Mouse (Mus musculus): ENCODE results near the gene Ugt1a1. TPM values are rescaled to one million over a fixed set of nuclear protein-coding genes. Genes with fewer than 3 reads are reported as not detected.

Ugt1a1 gene
- polyA plus RNA-seq, 1 experiment = not detected

- no peak for TF ChIP-seq TAL1 (IDR thresholded peaks at IDR 0.05; ENCODE audit: low read length)
- no peak for TF ChIP-seq GATA1 (IDR thresholded peaks at IDR 0.05; ENCODE audit: low read length)
- Histone ChIP-seq H3K27me3 (ENCODE audit: control insufficient read depth) (peaks cover 2% of the 10 kb centered on the region; the same call in 1 of the 2 replicates), H3K4me3 (replicated peaks) (no peak overlapping the region), H3K36me3 (ENCODE audit: control insufficient read depth) (no peaks in the 10 kb centered on the region), H3K4me1 (ENCODE audit: control insufficient read depth) (no peaks in the 10 kb centered on the region), H3K9me3 (ENCODE audit: control insufficient read depth, low read length) (peaks cover 71% of the 10 kb centered on the region)
Measured at GRCm38 (mm10) chr1:88248658-88249057, 36.9 kb downstream of the Ugt1a1 start.

GRCm38 (mm10) chr1:88249596-88249995 lies 37.8 kb downstream of the Ugt1a1 start:
- Histone ChIP-seq H3K4me3 (replicated peaks) (no peak overlapping the region), H3K36me3 (ENCODE audit: control insufficient read depth) (no peaks in the 10 kb centered on the region), H3K9me3 (ENCODE audit: control insufficient read depth, low read length) (peaks cover 65% of the 10 kb centered on the region), H3K4me1 (ENCODE audit: control insufficient read depth) (no peaks in the 10 kb centered on the region), H3K27me3 (ENCODE audit: control insufficient read depth) (peaks cover 2% of the 10 kb centered on the region; the same call in 1 of the 2 replicates)
- TF ChIP-seq TAL1 (IDR thresholded peaks at IDR 0.05; ENCODE audit: low read length) (no peak), GATA1 (IDR thresholded peaks at IDR 0.05; ENCODE audit: low read length) (no peak)

GRCm38 (mm10) chr1:88250023-88250422 lies 38.3 kb downstream of the Ugt1a1 start:
- Histone ChIP-seq H3K9me3 (ENCODE audit: control insufficient read depth, low read length) (peaks cover 66% of the 10 kb centered on the region), H3K27me3 (ENCODE audit: control insufficient read depth) (peaks cover 2% of the 10 kb centered on the region; the same call in 1 of the 2 replicates)

GRCm38 (mm10) chr1:88253106-88253505 lies 41.3 kb downstream of the Ugt1a1 start:
- H3K27me3 ChIP-seq (ENCODE audit: control insufficient read depth) = 0 out of 2 replicates have a peak, but pooled peaks cover 2% of the 10 kb centered on the region
- no peak for TF ChIP-seq TAL1 (IDR thresholded peaks at IDR 0.05; ENCODE audit: low read length)
- TF ChIP-seq GATA1 (IDR thresholded peaks at IDR 0.05; ENCODE audit: low read length) = no peak
- H3K36me3 ChIP-seq (ENCODE audit: control insufficient read depth) = no peaks in the 10 kb centered on the region
- no peak overlapping the region for H3K4me3 ChIP-seq (replicated peaks)
- H3K4me1 ChIP-seq (ENCODE audit: control insufficient read depth) = no peaks in the 10 kb centered on the region
- H3K9me3 ChIP-seq (ENCODE audit: control insufficient read depth, low read length) = peaks cover 60% of the 10 kb centered on the region

More at GRCm38 (mm10) chr1:88250023-88250422, 38.3 kb downstream of the Ugt1a1 start:
- TF ChIP-seq TAL1 (IDR thresholded peaks at IDR 0.05; ENCODE audit: low read length) (no peak), GATA1 (IDR thresholded peaks at IDR 0.05; ENCODE audit: low read length) (no peak)
- Histone ChIP-seq H3K4me3 (replicated peaks) (no peak overlapping the region), H3K36me3 (ENCODE audit: control insufficient read depth) (no peaks in the 10 kb centered on the region), H3K4me1 (ENCODE audit: control insufficient read depth) (no peaks in the 10 kb centered on the region)

GRCm38 (mm10) chr1:88253540-88253939 lies 41.8 kb downstream of the Ugt1a1 start:
- Histone ChIP-seq H3K36me3 (ENCODE audit: control insufficient read depth) (no peaks in the 10 kb centered on the region), H3K9me3 (ENCODE audit: control insufficient read depth, low read length) (peaks cover 55% of the 10 kb centered on the region), H3K27me3 (ENCODE audit: control insufficient read depth) (0 out of 2 replicates have a peak, but pooled peaks cover 2% of the 10 kb centered on the region), H3K4me3 (replicated peaks) (no peak overlapping the region), H3K4me1 (ENCODE audit: control insufficient read depth) (no peaks in the 10 kb centered on the region)
- TF ChIP-seq GATA1 (IDR thresholded peaks at IDR 0.05; ENCODE audit: low read length) = no peak
- TF ChIP-seq TAL1 (IDR thresholded peaks at IDR 0.05; ENCODE audit: low read length) = no peak

GRCm38 (mm10) chr1:88254793-88255465 lies 43.2 kb downstream of the Ugt1a1 start:
- Histone ChIP-seq H3K4me3 (replicated peaks) (no peak overlapping the region), H3K4me1 (ENCODE audit: control insufficient read depth) (peaks cover 7% of the 10 kb centered on the region), H3K36me3 (ENCODE audit: control insufficient read depth) (peaks cover 8% of the 10 kb centered on the region), H3K9me3 (ENCODE audit: control insufficient read depth, low read length) (peaks cover 42% of the 10 kb centered on the region), H3K27me3 (ENCODE audit: control insufficient read depth) (0 out of 2 replicates have a peak, but pooled peaks cover 2% of the 10 kb centered on the region)
- TF ChIP-seq GATA1 (IDR thresholded peaks at IDR 0.05; ENCODE audit: low read length) (no peak), TAL1 (IDR thresholded peaks at IDR 0.05; ENCODE audit: low read length) (no peak)

GRCm38 (mm10) chr1:88255466-88255857 lies 43.7 kb downstream of the Ugt1a1 start:
- peaks cover 14% of the 10 kb centered on the region for H3K36me3 ChIP-seq (ENCODE audit: control insufficient read depth)
- peaks cover 37% of the 10 kb centered on the region for H3K9me3 ChIP-seq (ENCODE audit: control insufficient read depth, low read length)
- H3K27me3 ChIP-seq (ENCODE audit: control insufficient read depth) = 0 out of 2 replicates have a peak, but pooled peaks cover 2% of the 10 kb centered on the region
- H3K4me3 ChIP-seq (replicated peaks) = no peak overlapping the region
- H3K4me1 ChIP-seq (ENCODE audit: control insufficient read depth) = peaks cover 9% of the 10 kb centered on the region
- TF ChIP-seq GATA1 (IDR thresholded peaks at IDR 0.05; ENCODE audit: low read length) = no peak
- no peak for TF ChIP-seq TAL1 (IDR thresholded peaks at IDR 0.05; ENCODE audit: low read length)

- Histone ChIP-seq H3K36me3 (ENCODE audit: control insufficient read depth) (peaks cover 21% of the 10 kb centered on the region), H3K9me3 (ENCODE audit: control insufficient read depth, low read length) (peaks cover 34% of the 10 kb centered on the region)
- no peak; the same call in 1 of the 2 replicates for TF ChIP-seq GATA1 (IDR thresholded peaks at IDR 0.05; ENCODE audit: low read length)
- TF ChIP-seq TAL1 (IDR thresholded peaks at IDR 0.05; ENCODE audit: low read length) = no peak
Measured at GRCm38 (mm10) chr1:88255989-88256754, 44.4 kb downstream of the Ugt1a1 start.

More at GRCm38 (mm10) chr1:88255989-88256754, 44.4 kb downstream of the Ugt1a1 start:
- Histone ChIP-seq H3K4me1 (ENCODE audit: control insufficient read depth) (peaks cover 13% of the 10 kb centered on the region), H3K4me3 (replicated peaks) (no peak overlapping the region), H3K27me3 (ENCODE audit: control insufficient read depth) (0 out of 2 replicates have a peak, but pooled peaks cover 2% of the 10 kb centered on the region)

All from erythroblast, embryonic 14.5 days (primary cell).